8 mouse cellular contexts compared by ENCODE assay signal in the genomic region with DNA sequence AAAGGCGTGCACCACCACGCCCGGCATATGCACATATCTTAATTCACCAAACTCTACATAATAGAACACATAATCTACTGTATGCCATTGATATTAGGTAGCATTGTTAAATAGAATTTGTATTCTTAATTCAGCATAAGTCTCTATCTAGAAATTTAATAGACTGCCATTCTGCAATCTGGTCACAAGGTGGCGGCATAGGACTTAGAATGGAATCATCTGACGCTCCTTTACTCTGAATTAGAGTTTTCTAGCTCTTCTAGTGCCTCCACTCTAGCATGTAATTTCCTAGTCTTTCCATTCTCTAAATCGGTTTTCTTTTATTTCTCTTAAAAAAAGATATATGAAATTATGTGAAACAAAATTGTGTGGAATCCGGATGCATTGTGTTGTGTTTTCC. TPM values are rescaled to one million over a fixed set of nuclear protein-coding genes. Genes with fewer than 3 reads are reported as not detected.
DNase-seq lines count a peak whose midpoint lies in the region; ATAC-seq and TF ChIP-seq lines count a peak whose summit lies in the region.

No protein-coding gene starts in this region.

- no peak overlapping the region for H3K4me3 ChIP-seq in forebrain, postnatal 0 days (ENCODE audit: low read depth, low read length)
- H3K4me3 ChIP-seq in forebrain, embryonic 12.5 days (replicated peaks): no peak overlapping the region
- no peak overlapping the region for H3K4me3 ChIP-seq in cerebellum, adult 2 months (replicated peaks; ENCODE audit: insufficient read depth, low read depth, low read length)
- no peak overlapping the region for H3K4me3 ChIP-seq in hindbrain, embryonic 14.5 days (replicated peaks; ENCODE audit: low read length)

- peak; percentile 83 for DNase-seq in forebrain, postnatal 0 days
- peak; percentile 49 to 62 for DNase-seq in right cerebral cortex, adult 2 months (ENCODE audit: low spot score in 2 of 2)
- DNase-seq in right cerebral cortex, adult 18-20 months: no peak
- peak; percentile 40 to 48 for DNase-seq in cerebellum, adult 2 months
- peak; percentile 90 for DNase-seq in hindbrain, embryonic 14.5 days (ENCODE audit: low spot score)
- peak; percentile 67 for DNase-seq in mesoderm, embryonic 11.5 days (ENCODE audit: low read depth, low spot score)
- DNase-seq in thymus, postnatal 4 days: peak; percentile 71

- H3K27me3 ChIP-seq in forebrain, postnatal 0 days (ENCODE audit: insufficient read depth, low read length): no peaks in the 10 kb centered on the region
- H3K27me3 ChIP-seq in forebrain, embryonic 12.5 days: peaks cover 11% of the 10 kb centered on the region
- no peaks in the 10 kb centered on the region for H3K27me3 ChIP-seq in cerebellum, adult 2 months (ENCODE audit: control insufficient read depth, insufficient read depth, low read length)
- H3K27me3 ChIP-seq in hindbrain, embryonic 14.5 days (ENCODE audit: control insufficient read depth, insufficient read depth, low read length): peaks cover 6% of the 10 kb centered on the region; the same call in 1 of the 2 replicates

- peak; percentile 74 for ATAC-seq in forebrain, postnatal 0 days
- no peak for ATAC-seq in forebrain, embryonic 12.5 days (ENCODE audit: low FRiP score)
- no peak for ATAC-seq in hindbrain, embryonic 14.5 days (ENCODE audit: low FRiP score)

- H3K9ac ChIP-seq in forebrain, postnatal 0 days: no peak overlapping the region
- H3K9ac ChIP-seq in forebrain, embryonic 12.5 days: no peak overlapping the region
- no peak overlapping the region for H3K9ac ChIP-seq in hindbrain, embryonic 14.5 days

- H3K27ac ChIP-seq in forebrain, postnatal 0 days (ENCODE audit: low read depth, low read length): no peak overlapping the region
- H3K27ac ChIP-seq in forebrain, embryonic 12.5 days: no peak overlapping the region
- H3K27ac ChIP-seq in cerebellum, adult 2 months (ENCODE audit: insufficient read depth, low read length): no peak overlapping the region
- no peak overlapping the region for H3K27ac ChIP-seq in hindbrain, embryonic 14.5 days

- no peak overlapping the region for H3K4me2 ChIP-seq in forebrain, postnatal 0 days (ENCODE audit: low read depth)
- H3K4me2 ChIP-seq in forebrain, embryonic 12.5 days: no peak overlapping the region
- no peak overlapping the region for H3K4me2 ChIP-seq in hindbrain, embryonic 14.5 days (replicated peaks)

- 1% methylated on average over 7 of the region's 7 CpGs for WGBS in forebrain, postnatal 0 days
- WGBS in forebrain, embryonic 12.5 days: 2% methylated on average over 7 of the region's 7 CpGs
- WGBS in cerebellum, adult 2 months: under 1% methylated on average over 7 of the region's 7 CpGs
- 2% methylated on average over 7 of the region's 7 CpGs for WGBS in hindbrain, embryonic 14.5 days

- TF ChIP-seq CTCF in forebrain, postnatal 0 days (IDR thresholded peaks at IDR 0.05; ENCODE audit: low read depth): peak; percentile 86
- peak; percentile 53; the same call in 1 of the 2 replicates for TF ChIP-seq CTCF in cerebellum, adult 2 months (IDR thresholded peaks at IDR 0.05; ENCODE audit: borderline replicate concordance, insufficient read depth, low read depth, low read length)

- TF ChIP-seq POLR2A in cerebellum, adult 2 months (IDR thresholded peaks at IDR 0.05; ENCODE audit: borderline replicate concordance, insufficient read depth, low read length): no peak

- no peaks in the 10 kb centered on the region for H3K36me3 ChIP-seq in forebrain, postnatal 0 days (ENCODE audit: insufficient read depth)
- H3K36me3 ChIP-seq in forebrain, embryonic 12.5 days (replicated peaks): no peaks in the 10 kb centered on the region
- no peaks in the 10 kb centered on the region for H3K36me3 ChIP-seq in hindbrain, embryonic 14.5 days (replicated peaks; ENCODE audit: control insufficient read depth, insufficient read depth)

- H3K9me3 ChIP-seq in forebrain, postnatal 0 days (ENCODE audit: low read length): no peaks in the 10 kb centered on the region
- no peaks in the 10 kb centered on the region for H3K9me3 ChIP-seq in forebrain, embryonic 12.5 days
- H3K9me3 ChIP-seq in hindbrain, embryonic 14.5 days (ENCODE audit: control insufficient read depth, low read length): no peaks in the 10 kb centered on the region

- H3K4me1 ChIP-seq in forebrain, postnatal 0 days (ENCODE audit: insufficient read depth): no peaks in the 10 kb centered on the region
- H3K4me1 ChIP-seq in forebrain, embryonic 12.5 days: no peaks in the 10 kb centered on the region
- H3K4me1 ChIP-seq in cerebellum, adult 2 months (ENCODE audit: control insufficient read depth, insufficient read depth, low read length): no peaks in the 10 kb centered on the region
- H3K4me1 ChIP-seq in hindbrain, embryonic 14.5 days (replicated peaks; ENCODE audit: control insufficient read depth, insufficient read depth, low read length): no peaks in the 10 kb centered on the region

RNA-seq across cellular contexts. Expression of a gene that starts 22.1 kb away (rescaled TPM):
- total RNA-seq in forebrain, postnatal 0 days (2014; rRNA removed): 187 and 210 TPM in 2 replicates
- 168 and 169 TPM in 2 replicates for polyA plus RNA-seq in forebrain, postnatal 0 days (2015; fragmentation: Nextera tagmentation; extraction: Ambion mirVana)
- polyA plus RNA-seq in forebrain, embryonic 12.5 days (2016; fragmentation: Nextera tagmentation; extraction: Ambion mirVana): 99.3 and 99.8 TPM in 2 replicates
- 392 TPM in 2 replicates for polyA plus RNA-seq in cerebellum, adult 2 months (2012; rRNA removed)
- 125 and 126 TPM in 2 replicates for polyA plus RNA-seq in hindbrain, embryonic 14.5 days (2014; fragmentation: Nextera tagmentation; extraction: Ambion mirVana)

RNA-seq across cellular contexts. Expression of a gene that starts 23.4 kb away (rescaled TPM):
- total RNA-seq in forebrain, postnatal 0 days (2014; rRNA removed): 75.0 and 80.5 TPM in 2 replicates
- polyA plus RNA-seq in forebrain, postnatal 0 days (2015; fragmentation: Nextera tagmentation; extraction: Ambion mirVana): 145 and 184 TPM in 2 replicates
- 207 and 219 TPM in 2 replicates for polyA plus RNA-seq in forebrain, embryonic 12.5 days (2016; fragmentation: Nextera tagmentation; extraction: Ambion mirVana)
- 68.5 and 75.4 TPM in 2 replicates for polyA plus RNA-seq in cerebellum, adult 2 months (2012; rRNA removed)
- polyA plus RNA-seq in hindbrain, embryonic 14.5 days (2014; fragmentation: Nextera tagmentation; extraction: Ambion mirVana): 158 and 195 TPM in 2 replicates

RNA-seq across cellular contexts. Expression of a gene that starts 27.6 kb away (rescaled TPM):
- total RNA-seq in forebrain, postnatal 0 days (2014; rRNA removed): 179 and 184 TPM in 2 replicates
- polyA plus RNA-seq in forebrain, postnatal 0 days (2015; fragmentation: Nextera tagmentation; extraction: Ambion mirVana): 274 and 283 TPM in 2 replicates
- polyA plus RNA-seq in forebrain, embryonic 12.5 days (2016; fragmentation: Nextera tagmentation; extraction: Ambion mirVana): 146 and 155 TPM in 2 replicates
- polyA plus RNA-seq in cerebellum, adult 2 months (2012; rRNA removed): 119 and 121 TPM in 2 replicates
- 218 and 236 TPM in 2 replicates for polyA plus RNA-seq in hindbrain, embryonic 14.5 days (2014; fragmentation: Nextera tagmentation; extraction: Ambion mirVana)

RNA-seq across cellular contexts. Expression of a gene that starts 35.6 kb away (rescaled TPM):
- 0.81 and 2.8 TPM in 2 replicates for total RNA-seq in forebrain, postnatal 0 days (2014; rRNA removed)
- 0.97 and 2.3 TPM in 2 replicates for polyA plus RNA-seq in forebrain, postnatal 0 days (2015; fragmentation: Nextera tagmentation; extraction: Ambion mirVana)
- 34.2 and 38.0 TPM in 2 replicates for polyA plus RNA-seq in forebrain, embryonic 12.5 days (2016; fragmentation: Nextera tagmentation; extraction: Ambion mirVana)
- polyA plus RNA-seq in cerebellum, adult 2 months (2012; rRNA removed): 0.43 and 0.44 TPM in 2 replicates
- 3.8 and 4.7 TPM in 2 replicates for polyA plus RNA-seq in hindbrain, embryonic 14.5 days (2014; fragmentation: Nextera tagmentation; extraction: Ambion mirVana)

RNA-seq across cellular contexts. Expression of a gene that starts 44.4 kb away (rescaled TPM):
- total RNA-seq in forebrain, postnatal 0 days (2014; rRNA removed): 76.5 and 82.2 TPM in 2 replicates
- polyA plus RNA-seq in forebrain, postnatal 0 days (2015; fragmentation: Nextera tagmentation; extraction: Ambion mirVana): 5.9 and 7.7 TPM in 2 replicates
- 11.1 and 13.4 TPM in 2 replicates for polyA plus RNA-seq in forebrain, embryonic 12.5 days (2016; fragmentation: Nextera tagmentation; extraction: Ambion mirVana)
- 76.2 and 81.8 TPM in 2 replicates for polyA plus RNA-seq in cerebellum, adult 2 months (2012; rRNA removed)
- 8.5 and 10.6 TPM in 2 replicates for polyA plus RNA-seq in hindbrain, embryonic 14.5 days (2014; fragmentation: Nextera tagmentation; extraction: Ambion mirVana)
